Comparison of ENCODE assay signal across 19 mouse cellular contexts in the genomic region with DNA sequence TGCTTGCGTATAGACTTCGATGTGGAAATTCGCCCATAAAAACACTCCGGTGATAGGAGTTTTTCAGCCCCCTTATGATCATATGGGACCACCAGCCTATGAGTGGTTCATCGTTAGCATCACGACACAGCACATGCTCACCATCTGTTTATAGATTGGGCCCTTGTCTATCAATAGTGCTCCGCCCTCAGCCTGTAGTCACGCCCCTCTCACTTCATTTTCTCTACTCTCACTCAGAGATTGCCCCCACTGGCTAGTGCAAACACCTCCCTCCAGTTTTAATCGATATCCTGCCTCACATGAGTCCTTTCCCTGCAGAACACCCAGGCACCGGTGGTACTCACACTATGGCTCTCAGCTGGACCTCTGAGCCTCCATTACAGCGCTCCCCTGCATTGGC.
"Had no signal": no experiment of that assay in that cellular context is flagged by ENCODE, and none has a peak within 500 bp of the region (broad histone marks: within the 10 kb centered on the region; RNA-seq: fewer than 3 reads in every experiment).

No protein-coding gene starts in this region.

- H3K9me3 ChIP-seq: limb, embryonic 12.5 days; limb, embryonic 15.5 days; midbrain, embryonic 10.5 days; midbrain, embryonic 13.5 days had no signal

- H3K27ac ChIP-seq: limb, embryonic 12.5 days; limb, embryonic 15.5 days; midbrain, embryonic 10.5 days; midbrain, embryonic 13.5 days; stomach, postnatal 0 days had no signal

- H3K4me1 ChIP-seq: limb, embryonic 12.5 days; limb, embryonic 15.5 days; midbrain, embryonic 10.5 days; midbrain, embryonic 13.5 days had no signal

- H3K27me3 ChIP-seq: limb, embryonic 12.5 days; limb, embryonic 15.5 days; midbrain, embryonic 13.5 days had no signal

- H3K9ac ChIP-seq: limb, embryonic 12.5 days; limb, embryonic 15.5 days; midbrain, embryonic 13.5 days had no signal

- DNase-seq: kidney, adult 18-20 months; kidney, adult 9 months; kidney, postnatal 14 days; kidney, postnatal 4 days; left cerebral cortex, postnatal 4 days; lung, adult 2 months; lung, postnatal 14 days; lung, postnatal 4 days; right cerebral cortex, postnatal 4 days; thymus, postnatal 25 days had no signal

- H3K4me3 ChIP-seq: limb, embryonic 12.5 days; limb, embryonic 15.5 days; midbrain, embryonic 10.5 days; midbrain, embryonic 13.5 days; myocyte had no signal

- H3K36me3 ChIP-seq: limb, embryonic 12.5 days; limb, embryonic 15.5 days; midbrain, embryonic 10.5 days; midbrain, embryonic 13.5 days had no signal

- H3K4me2 ChIP-seq: limb, embryonic 12.5 days; limb, embryonic 15.5 days; midbrain, embryonic 13.5 days had no signal

- ATAC-seq: inflammation-experienced regulatory T-cells, adult 6 months; intestine, embryonic 16.5 days; midbrain, embryonic 13.5 days; midbrain, embryonic 16.5 days had no signal
